Mouse (Mus musculus): ENCODE data around the gene B3galt6. TPM values are rescaled to one million over a fixed set of nuclear protein-coding genes. Genes with fewer than 3 reads are reported as not detected.

B3galt6 gene
- total and polyA plus RNA-seq, 2 experiments from 2014 or later, result 28.6 to 43.9 TPM

DNA sequence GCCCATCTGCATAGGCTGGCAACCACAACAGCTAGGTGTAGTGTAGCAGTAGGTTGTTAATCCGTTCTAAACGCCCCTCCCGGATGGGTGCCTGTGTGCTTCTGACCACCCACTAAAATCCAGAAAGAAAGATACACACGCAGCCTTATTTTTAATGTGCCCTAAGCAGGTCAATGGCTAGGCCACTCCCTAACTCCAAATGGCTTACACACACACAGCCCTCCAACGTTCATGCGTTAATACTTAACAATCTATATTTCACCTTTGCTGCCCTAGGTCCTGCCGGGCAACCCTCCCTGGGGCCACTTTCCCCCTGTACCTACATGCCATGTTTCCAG is 38.8 kb upstream of the B3galt6 start:
- peak overlapping the region; percentile 64 for H3K9ac ChIP-seq
- 6% methylated on average over 7 of the region's 7 CpGs for WGBS
- ATAC-seq, result peak; percentile 4; the same call in 1 of the 2 replicates
- H3K36me3 ChIP-seq (ENCODE audit: insufficient read depth), result peaks cover 6% of the 10 kb centered on the region; the same call in 1 of the 2 replicates
- DNase-seq, result no peak
- peaks cover 16% of the 10 kb centered on the region for H3K4me1 ChIP-seq (ENCODE audit: insufficient read depth)
- H3K9me3 ChIP-seq (ENCODE audit: low read length), result no peaks in the 10 kb centered on the region
- H3K4me3 ChIP-seq (ENCODE audit: low read depth, low read length), result peak overlapping the region; percentile 51
- no peak for TF ChIP-seq CTCF (IDR thresholded peaks at IDR 0.05; ENCODE audit: low read depth)
- peak overlapping the region; percentile 73 for H3K4me2 ChIP-seq (ENCODE audit: low read depth)
- peaks cover 14% of the 10 kb centered on the region for H3K27me3 ChIP-seq (ENCODE audit: insufficient read depth, low read length)
- H3K27ac ChIP-seq (ENCODE audit: low read depth, low read length), result peak overlapping the region; percentile 64

DNA sequence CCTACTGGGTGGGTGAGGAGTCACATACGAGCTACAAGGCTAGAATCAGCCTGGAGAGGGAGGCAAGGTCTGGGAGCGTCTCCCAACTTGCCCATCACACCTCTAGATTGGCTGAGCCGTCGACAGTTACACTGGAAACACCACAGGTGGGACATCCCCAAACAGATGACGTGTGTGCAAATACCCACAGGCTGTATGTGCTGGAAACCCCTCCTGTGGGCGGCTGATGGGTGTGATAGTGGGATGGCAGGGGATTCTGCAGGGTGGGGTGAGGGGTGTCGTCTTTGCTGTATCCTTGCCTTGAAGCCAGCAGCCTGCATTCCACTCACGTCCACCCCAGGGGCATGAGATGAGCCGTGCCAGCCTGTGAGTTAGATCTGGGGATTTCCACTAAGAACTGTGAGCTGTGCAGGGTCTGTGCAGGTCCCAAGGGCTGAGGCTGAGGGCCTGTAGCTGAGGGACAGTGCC is 38.2 kb upstream of the B3galt6 start:
- peak; percentile 10; the same call in 1 of the 2 replicates for ATAC-seq
- peaks cover 9% of the 10 kb centered on the region for H3K27me3 ChIP-seq (ENCODE audit: insufficient read depth, low read length)
- H3K9ac ChIP-seq, result peak overlapping the region; percentile 64
- DNase-seq, result no peak
- H3K4me1 ChIP-seq (ENCODE audit: insufficient read depth), result peaks cover 16% of the 10 kb centered on the region
- peak overlapping the region; percentile 73 for H3K4me2 ChIP-seq (ENCODE audit: low read depth)
- 68% methylated on average over 9 of the region's 9 CpGs for WGBS
- TF ChIP-seq CTCF (IDR thresholded peaks at IDR 0.05; ENCODE audit: low read depth), result no peak; the same call in 1 of the 2 replicates
- H3K4me3 ChIP-seq (ENCODE audit: low read depth, low read length), result peak overlapping the region; percentile 51
- H3K36me3 ChIP-seq (ENCODE audit: insufficient read depth), result peaks cover 6% of the 10 kb centered on the region; the same call in 1 of the 2 replicates
- peak overlapping the region; percentile 64 for H3K27ac ChIP-seq (ENCODE audit: low read depth, low read length)
- no peaks in the 10 kb centered on the region for H3K9me3 ChIP-seq (ENCODE audit: low read length)

DNA sequence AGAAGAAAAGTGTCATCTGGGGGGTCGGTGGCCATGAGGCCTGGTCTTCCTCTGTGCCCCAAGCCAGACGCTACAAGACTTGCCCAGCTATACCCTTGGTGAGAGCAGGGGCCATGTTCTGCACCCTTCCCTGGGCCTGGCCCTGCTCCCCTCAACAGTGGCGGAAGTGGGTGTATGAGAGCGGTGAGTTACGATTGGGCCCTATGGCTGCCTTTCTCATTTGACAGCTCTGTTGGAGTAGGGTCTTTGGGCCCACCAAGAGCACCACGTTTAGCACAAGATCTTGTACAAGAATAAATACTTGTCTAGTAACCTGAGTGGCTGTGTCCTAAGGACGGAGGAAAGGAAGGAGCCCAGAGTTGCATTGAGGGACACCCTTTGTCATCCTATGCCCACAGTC is 36.1 kb upstream of the B3galt6 start:
- WGBS, result 88% methylated on average over 7 of the region's 7 CpGs
- H3K4me1 ChIP-seq (ENCODE audit: insufficient read depth), result peaks cover 16% of the 10 kb centered on the region
- H3K27me3 ChIP-seq (ENCODE audit: insufficient read depth, low read length), result no peaks in the 10 kb centered on the region
- H3K9ac ChIP-seq, result no peak overlapping the region
- H3K9me3 ChIP-seq (ENCODE audit: low read length), result no peaks in the 10 kb centered on the region
- no peak for TF ChIP-seq CTCF (IDR thresholded peaks at IDR 0.05; ENCODE audit: low read depth)
- H3K4me2 ChIP-seq (ENCODE audit: low read depth), result no peak overlapping the region
- H3K4me3 ChIP-seq (ENCODE audit: low read depth, low read length), result no peak overlapping the region
- H3K36me3 ChIP-seq (ENCODE audit: insufficient read depth), result peaks cover 6% of the 10 kb centered on the region; the same call in 1 of the 2 replicates
- DNase-seq (no peak), ATAC-seq (no peak)
- no peak overlapping the region for H3K27ac ChIP-seq (ENCODE audit: low read depth, low read length)

DNA sequence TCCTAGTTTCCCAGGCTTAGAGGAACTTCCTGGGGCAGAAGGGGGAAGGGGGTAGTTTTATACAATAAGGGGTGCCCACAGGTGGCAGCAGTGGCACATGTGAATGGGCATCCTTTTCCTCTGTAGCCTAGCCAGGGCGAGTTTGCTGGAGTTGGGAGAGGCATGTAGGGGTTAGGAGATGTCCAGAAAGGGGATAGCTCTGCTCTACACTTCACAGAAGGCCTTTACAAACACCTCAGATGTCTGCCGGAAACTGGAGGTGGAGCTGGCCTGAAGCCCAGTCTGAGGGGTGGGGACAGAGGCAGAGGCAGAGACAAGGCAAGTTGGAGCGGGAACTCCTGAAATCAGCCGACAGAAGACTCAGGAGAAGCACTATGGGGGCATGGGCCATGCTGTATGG is 33.6 kb upstream of the B3galt6 start, which contains the start of gene Tnfrsf18:
TSS of gene Tnfrsf18 (plus strand) at position 152 of the 400 bp plus-strand sequence.
- H3K9ac ChIP-seq, result no peak within 1 kb of the TSS
- TF ChIP-seq CTCF (IDR thresholded peaks at IDR 0.05; ENCODE audit: low read depth), result no peak
- H3K27me3 ChIP-seq (ENCODE audit: insufficient read depth, low read length), result no peaks in the 10 kb centered on the region
- H3K9me3 ChIP-seq (ENCODE audit: low read length), result no peaks in the 10 kb centered on the region
- no peak within 1 kb of the TSS for H3K4me2 ChIP-seq (ENCODE audit: low read depth)
- H3K4me1 ChIP-seq (ENCODE audit: insufficient read depth), result peaks cover 8% of the 10 kb centered on the region
- whole genome bisulfite sequencing, result 48% methylated on average over 4 of the region's 4 CpGs
- no peak within 1 kb of the TSS for H3K4me3 ChIP-seq (ENCODE audit: low read depth, low read length)
- no peak within 1 kb of the TSS for H3K27ac ChIP-seq (ENCODE audit: low read depth, low read length)
- peaks cover 6% of the 10 kb centered on the region; the same call in 1 of the 2 replicates for H3K36me3 ChIP-seq (ENCODE audit: insufficient read depth)
- DNase-seq (no peak), ATAC-seq (no peak)

DNA sequence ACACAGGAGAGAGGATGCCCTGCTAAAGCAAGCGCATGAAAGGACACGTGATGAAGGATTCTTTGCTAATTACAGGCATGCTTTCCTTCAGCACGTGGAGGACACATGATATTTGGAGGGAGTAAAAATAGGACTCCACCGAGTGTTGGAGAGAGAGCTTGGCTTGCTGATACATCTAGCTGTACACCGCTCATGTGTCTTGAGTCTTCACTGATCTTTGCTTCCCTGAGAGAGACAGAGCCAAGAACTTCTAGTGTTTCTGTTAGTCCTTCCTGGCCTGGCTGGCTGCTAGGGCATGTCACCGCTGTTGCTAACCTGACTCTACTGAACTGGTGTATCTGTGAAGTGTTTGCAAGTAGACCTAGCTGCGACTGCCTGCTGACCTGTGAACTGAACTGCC is 31.7 kb upstream of the B3galt6 start:
- Histone ChIP-seq H3K27me3 (ENCODE audit: insufficient read depth, low read length) (no peaks in the 10 kb centered on the region), H3K4me3 (ENCODE audit: low read depth, low read length) (no peak overlapping the region), H3K9ac (no peak overlapping the region), H3K4me2 (ENCODE audit: low read depth) (no peak overlapping the region), H3K4me1 (ENCODE audit: insufficient read depth) (no peaks in the 10 kb centered on the region), H3K9me3 (ENCODE audit: low read length) (no peaks in the 10 kb centered on the region), H3K27ac (ENCODE audit: low read depth, low read length) (no peak overlapping the region), H3K36me3 (ENCODE audit: insufficient read depth) (peaks cover 3% of the 10 kb centered on the region; the same call in 1 of the 2 replicates)
- ATAC-seq (no peak), DNase-seq (no peak)
- 91% methylated on average over 7 of the region's 7 CpGs for WGBS
- TF ChIP-seq CTCF (IDR thresholded peaks at IDR 0.05; ENCODE audit: low read depth), result no peak

DNA sequence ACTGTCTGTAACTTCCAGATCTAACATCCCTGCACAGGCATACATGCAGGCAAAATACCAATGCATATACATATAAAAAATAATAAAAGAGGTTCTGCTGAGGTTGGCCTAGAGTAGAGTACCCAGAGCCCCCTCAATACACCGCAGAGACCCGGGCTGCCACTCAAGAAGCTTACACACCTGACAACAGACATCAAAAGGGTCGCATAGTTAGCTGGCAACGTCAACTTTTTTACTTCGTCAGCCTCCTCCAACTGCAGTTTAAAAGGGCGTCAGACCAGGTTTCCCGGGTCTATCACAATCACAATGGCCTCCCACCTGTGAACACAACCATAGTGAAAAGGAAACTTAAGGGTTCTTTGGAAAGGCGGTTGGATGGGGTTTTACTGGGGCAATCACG is 31.1 kb upstream of the B3galt6 start:
- ATAC-seq, result no peak
- 78% methylated on average over 9 of the region's 9 CpGs for WGBS
- no peak overlapping the region for H3K9ac ChIP-seq
- TF ChIP-seq CTCF (IDR thresholded peaks at IDR 0.05; ENCODE audit: low read depth), result no peak
- H3K4me3 ChIP-seq (ENCODE audit: low read depth, low read length), result no peak overlapping the region
- no peaks in the 10 kb centered on the region for H3K9me3 ChIP-seq (ENCODE audit: low read length)
- peaks cover 3% of the 10 kb centered on the region; the same call in 1 of the 2 replicates for H3K36me3 ChIP-seq (ENCODE audit: insufficient read depth)
- no peak overlapping the region for H3K4me2 ChIP-seq (ENCODE audit: low read depth)
- H3K4me1 ChIP-seq (ENCODE audit: insufficient read depth), result no peaks in the 10 kb centered on the region
- H3K27ac ChIP-seq (ENCODE audit: low read depth, low read length), result no peak overlapping the region
- no peak for DNase-seq
- no peaks in the 10 kb centered on the region for H3K27me3 ChIP-seq (ENCODE audit: insufficient read depth, low read length)

DNA sequence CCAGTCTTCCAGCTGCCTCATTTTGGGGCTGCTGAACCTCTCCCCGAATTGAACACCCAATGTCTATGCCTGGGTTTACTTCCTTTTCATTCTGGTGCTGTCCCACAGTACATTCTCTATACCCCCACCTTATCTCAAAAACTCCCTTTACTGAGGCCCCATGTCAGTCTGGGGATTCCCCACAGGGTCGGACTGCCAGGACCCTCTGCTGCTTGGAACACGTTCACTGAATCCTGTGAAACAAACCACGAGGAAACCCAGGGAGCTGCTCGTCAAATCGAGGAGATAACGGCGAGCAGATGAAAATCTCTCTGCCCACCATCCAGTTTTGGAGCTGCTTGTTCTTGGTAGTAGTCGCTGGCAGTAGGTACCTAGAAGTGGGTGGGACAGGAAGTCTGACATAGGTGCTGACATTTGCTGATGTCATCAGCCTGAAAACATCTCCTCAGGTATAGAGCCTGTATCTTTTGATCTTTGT is 29.5 kb upstream of the B3galt6 start:
- no peaks in the 10 kb centered on the region for H3K4me1 ChIP-seq (ENCODE audit: insufficient read depth)
- no peak overlapping the region for H3K4me3 ChIP-seq (ENCODE audit: low read depth, low read length)
- H3K27me3 ChIP-seq (ENCODE audit: insufficient read depth, low read length), result no peaks in the 10 kb centered on the region
- TF ChIP-seq CTCF (IDR thresholded peaks at IDR 0.05; ENCODE audit: low read depth), result no peak
- DNase-seq (no peak), ATAC-seq (no peak)
- H3K4me2 ChIP-seq (ENCODE audit: low read depth), result no peak overlapping the region
- no peak overlapping the region for H3K27ac ChIP-seq (ENCODE audit: low read depth, low read length)
- WGBS, result 88% methylated on average over 9 of the region's 9 CpGs
- no peaks in the 10 kb centered on the region for H3K36me3 ChIP-seq (ENCODE audit: insufficient read depth)
- no peaks in the 10 kb centered on the region for H3K9me3 ChIP-seq (ENCODE audit: low read length)
- no peak overlapping the region for H3K9ac ChIP-seq
